Mouse (Mus musculus): ENCODE measurements at regions not wholly inside any gene's neighbourhood (a gene's known extent, or its start where the extent isn't known, plus 50 kb on each side); places are given as distances from the start of the nearest gene placed in this dataset.

DNA sequence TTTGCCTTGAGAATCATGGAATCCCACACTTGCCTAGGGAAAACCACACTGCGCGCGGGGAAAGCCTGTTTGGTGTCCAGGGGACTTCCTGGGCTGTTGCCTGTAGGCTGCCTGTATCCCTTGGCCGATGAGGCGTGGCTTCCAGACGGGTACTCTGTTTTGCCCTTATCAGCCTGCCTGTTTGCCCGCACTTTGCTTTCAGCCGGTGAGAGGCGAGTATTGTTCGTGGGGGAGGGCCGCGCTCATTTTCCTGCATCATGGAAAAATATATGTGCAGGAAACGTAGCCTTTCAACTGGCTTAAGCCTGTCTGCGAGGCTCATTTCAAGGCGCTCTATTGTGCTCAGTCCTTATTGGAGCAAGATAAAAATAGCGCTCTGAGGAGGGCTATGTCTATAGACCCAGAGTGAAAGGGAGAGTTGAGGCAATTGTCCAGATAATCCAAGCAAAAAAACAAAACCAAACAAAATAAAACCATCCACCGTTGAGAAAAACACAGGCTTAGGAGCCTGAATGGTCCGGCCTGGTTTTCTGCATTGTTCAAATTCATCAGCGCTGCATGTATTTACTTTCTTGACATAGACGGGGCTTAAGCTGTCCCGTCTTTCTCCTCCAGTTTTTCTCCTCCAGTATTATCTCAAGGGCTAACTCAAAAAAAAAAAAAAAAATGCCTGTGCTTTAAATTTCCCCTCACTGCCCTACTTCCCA is 67.9 kb downstream of the Klf5 start:
- TF ChIP-seq CTCF (IDR thresholded peaks at IDR 0.05; ENCODE audit: control insufficient read depth, insufficient read depth, insufficient replicate concordance, low read depth, low read length): no peak
- TF ChIP-seq POLR2A (IDR thresholded peaks at IDR 0.05; ENCODE audit: control insufficient read depth, low read depth, low read length): no peak
